Mouse (Mus musculus) cerebellum, adult 9-11 months (tissue): Measurements from ENCODE around the gene 2010003K11Rik.
A peak's percentile ranks its signal among the peaks of the same experiment; 100 is the strongest.

ENCODE experiments used
- DNase-seq: peaks from one replicate; pipeline ENCODE4 v3.0.0; 2022

The 2010003K11Rik gene

DNA sequence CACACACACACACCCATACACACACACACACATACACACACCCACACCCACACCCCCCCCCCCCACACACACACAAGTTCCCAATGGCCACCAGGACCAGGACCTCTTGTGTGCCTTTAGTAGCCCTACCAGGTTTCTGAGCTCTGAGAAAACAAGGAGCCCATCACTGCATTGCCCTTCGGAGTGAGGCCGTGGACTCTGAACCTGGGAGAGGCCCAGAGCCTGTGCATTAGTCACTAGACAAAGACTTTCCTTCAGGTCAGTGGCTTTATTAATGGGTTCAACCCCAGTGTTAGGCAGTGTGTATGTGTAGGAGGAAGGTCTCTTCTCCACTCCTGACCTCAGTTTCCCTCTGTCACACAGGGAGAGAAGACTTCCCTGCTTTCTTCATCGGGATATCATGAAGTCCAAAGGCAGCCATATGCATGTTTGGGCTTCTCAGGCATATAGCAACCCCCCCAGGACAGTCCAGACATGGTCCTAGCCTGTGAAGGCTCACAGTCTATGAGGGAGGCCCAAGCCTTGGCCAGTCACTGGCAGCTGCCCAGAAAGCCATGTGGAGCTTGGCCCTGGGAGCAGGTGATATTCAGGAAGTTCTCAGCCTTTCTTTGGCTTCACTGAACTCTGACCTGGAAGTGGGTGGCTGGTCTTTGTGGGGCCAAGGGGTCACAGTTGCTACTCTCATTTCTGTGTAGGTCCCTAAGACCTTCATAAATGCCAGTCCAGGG, 1.7 kb downstream of the 2010003K11Rik start:
- peak; percentile 70 for DNase-seq

DNA sequence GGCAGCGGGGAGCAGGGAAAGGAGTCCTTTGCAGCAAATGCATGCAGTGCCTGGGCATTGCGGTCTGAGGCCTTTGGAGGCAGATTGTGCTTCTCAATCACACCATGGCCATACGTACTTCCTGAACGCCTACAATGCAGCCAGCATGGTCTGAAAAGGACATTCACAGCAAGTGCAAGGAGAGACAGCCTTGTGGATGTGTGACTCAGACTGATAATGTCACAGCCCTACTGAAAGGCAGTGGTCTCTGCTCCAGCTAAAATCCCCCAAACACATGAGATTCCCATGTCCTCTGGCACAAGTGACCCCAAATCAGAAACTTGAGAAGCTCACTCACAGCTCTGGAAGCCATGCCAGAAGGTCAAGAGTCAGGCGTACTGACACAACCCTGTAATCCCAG, 2.6 kb downstream of the 2010003K11Rik start:
- no peak for DNase-seq

DNA sequence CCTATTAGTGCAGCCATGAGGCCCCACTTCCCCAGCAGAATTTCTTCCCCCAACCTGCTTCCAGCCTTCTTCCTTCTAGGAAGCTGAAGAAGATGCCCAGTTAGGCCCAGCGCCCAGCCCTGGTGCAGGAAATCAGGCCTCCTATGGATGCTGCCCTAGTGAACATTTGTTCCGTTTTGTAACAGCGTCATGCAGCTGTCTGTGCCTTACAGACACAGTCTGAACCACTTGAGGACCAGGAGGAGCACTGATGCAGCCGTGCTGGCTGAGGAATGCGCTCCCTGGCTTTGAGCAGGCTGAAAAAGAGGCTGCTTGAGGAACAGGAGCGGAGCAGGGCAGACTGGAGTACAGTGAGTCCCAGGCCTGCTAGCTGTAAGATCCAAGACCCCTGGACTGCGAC, 3.7 kb downstream of the 2010003K11Rik start:
- DNase-seq, result peak; percentile 53

DNA sequence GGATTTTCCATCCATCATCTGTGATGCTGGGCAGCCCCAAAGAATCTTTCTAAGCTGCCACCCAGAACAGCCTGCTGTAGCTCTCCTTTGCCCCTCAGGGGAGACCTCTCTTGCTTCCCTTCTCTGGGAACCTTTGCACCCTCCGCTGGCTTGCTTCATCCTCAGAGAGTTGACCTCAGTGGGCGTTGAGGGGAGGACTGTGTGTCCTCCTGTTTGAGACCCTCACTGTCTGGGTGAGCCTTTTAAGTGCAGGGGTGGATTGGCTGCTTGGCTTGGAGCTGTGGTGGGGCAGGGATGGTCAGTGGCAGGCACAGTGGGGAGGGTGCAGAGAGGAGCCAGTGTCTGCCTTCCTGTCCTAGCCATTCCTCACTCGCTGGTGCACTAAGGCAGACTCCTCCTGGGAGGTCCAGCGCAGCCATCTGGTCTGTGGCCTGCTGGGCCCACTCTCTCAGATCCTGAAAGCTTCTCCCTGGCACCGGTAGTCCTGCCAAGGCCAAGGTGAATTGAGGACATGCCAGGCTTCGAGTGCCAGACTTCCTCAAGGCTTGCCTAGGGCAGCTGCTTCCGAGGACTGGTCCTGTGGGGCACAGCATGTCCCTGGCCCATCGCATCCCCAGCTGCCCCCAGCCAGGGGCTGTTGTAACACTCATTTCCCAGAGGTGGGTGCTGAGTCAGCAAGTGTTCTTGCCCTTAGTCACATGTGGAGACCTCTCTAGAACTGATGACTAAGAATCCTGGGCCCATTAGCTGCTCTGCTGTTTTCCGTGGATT, 5.7 kb downstream of the 2010003K11Rik start:
- DNase-seq, result peak; percentile 99

DNA sequence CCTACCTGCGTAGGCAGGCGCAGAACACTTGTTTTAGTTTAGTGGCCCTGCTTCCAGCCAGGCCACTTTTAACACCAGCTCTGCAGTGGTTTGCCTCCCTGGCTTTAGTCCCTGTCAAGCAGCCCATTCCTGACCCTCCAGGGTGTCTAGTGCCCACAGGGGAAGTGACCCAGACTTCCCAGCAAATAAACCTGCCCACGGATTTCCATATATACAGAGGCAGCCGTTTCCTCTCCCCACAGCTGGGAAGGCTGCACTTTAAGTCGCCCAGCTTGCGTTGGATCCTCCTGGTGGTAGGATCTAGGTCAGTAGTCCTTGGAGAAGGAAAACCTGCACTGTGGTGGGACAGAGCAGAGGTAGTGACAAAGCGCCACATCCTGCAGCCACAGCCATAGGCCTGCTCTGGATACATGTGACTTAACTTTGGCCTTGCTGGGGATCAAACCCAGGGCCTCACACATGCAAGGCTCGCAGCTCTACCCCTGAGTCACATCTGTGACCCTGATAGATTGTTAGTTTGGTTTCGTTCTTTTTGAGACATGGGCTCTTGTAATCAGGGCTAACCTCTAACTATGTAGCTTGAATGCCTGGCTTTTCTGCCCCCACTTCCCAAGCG, 7.2 kb downstream of the 2010003K11Rik start:
- no peak for DNase-seq

DNA sequence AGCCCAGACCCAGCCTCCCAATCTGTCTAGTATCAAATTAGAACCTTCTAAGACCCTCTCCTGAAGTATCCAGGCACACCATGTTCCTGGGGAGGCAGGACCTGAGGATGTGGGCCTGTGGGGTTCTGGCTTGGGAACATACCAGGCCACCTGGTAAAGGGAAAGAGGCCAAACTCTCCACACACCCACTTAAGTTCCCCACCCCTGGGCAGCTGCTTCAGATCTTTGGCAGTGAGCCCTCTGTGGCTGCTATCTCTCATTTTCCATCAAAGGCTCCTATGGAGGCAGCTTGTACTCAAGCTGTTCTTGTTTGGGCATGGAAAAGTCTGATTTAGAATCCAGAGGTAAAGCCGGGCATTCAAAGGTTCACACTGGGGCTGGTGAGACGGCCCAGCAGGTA, 10.5 kb downstream of the 2010003K11Rik start:
- DNase-seq, result no peak

DNA sequence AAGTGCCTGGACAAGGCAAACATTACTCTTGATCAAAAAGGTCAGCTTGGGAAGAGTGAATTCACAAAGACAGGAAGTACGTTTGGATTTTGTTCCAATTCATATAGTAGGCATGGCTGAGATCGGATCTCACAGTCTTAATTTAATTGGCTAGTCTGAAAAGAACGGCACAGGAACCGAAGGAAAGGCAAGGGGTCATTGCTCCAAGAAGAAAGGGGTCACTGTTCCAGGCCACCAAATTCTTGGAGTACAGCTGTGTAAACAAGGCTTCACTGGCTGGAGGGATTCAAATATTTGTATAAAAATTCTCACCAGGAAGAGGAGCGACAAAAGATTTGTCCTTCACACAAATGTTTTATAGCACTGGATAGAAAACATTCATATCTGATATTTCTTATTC, 13.4 kb downstream of the 2010003K11Rik start:
- no peak for DNase-seq

DNA sequence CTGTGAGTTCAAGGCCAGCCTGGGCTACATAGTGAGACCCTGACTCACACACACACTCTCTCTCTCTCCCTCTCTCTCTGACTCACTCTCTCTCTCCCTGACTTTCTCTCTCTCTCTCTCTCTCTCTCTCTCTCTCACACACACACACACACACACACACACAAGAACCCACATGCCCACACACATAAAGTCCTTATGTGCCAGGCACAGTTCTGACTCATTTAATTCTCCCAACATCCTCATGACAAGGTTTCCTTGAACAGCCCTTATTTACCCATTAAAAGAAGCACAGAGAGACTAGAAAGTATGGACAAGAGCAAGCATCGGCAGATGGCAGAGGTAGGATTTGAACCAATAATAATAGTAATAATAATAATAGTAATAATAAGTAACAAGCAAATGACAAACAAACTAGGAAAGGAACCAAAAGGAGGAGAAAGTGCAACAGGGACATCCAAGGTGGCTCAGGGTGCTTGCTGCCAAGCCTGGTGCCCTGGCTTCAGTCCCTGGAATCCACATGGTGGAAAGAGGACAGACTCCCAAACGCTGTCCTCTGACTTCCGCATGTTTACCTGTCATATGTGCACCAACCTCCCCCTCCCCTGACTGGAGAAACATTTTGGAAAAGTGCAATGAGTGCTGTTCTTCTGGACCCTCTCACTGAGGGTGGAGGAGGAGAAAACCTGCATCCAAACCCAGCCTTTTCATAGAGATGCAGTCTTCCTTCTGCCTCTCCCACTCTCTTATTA, 16.1 kb downstream of the 2010003K11Rik start:
- peak; percentile 74 for DNase-seq

DNA sequence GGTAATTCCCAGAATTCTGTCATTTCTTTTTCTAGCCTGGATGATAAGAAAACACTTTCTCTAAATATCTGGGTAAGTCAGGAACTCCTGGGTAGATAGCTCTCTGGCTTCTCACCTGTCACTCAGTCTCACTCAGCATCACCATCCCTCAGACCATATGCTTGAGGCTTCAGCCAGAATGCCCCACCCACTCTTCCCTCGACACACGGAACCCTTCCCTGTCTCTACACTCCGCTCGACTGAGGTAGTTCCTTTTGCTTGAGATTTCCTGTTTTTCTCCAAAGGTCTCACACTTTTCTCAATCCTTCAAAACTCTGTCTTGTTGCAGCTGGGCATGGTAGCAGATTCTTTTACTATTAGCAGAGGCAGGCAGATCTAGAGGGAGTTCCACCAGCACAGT, 17.1 kb downstream of the 2010003K11Rik start:
- peak; percentile 75 for DNase-seq

DNA sequence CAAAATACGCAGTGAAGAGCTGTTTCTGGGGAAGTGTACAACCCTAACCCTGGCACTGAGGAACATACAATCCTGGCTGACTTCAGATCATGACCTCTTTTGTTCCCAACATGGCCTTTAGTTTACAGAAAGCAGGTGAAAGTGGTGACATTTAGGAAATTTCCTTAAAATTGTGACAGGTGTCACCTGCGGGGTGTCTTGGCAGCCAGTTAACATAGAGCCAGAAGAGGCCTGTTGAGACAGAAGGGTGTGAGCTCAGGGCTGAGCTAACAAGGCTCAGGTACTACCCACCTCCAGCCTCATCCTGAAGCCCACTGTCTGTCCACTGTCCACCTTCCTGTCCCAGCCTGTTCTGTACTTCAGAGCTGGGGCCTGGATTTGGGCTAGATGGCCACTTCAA, 18.3 kb downstream of the 2010003K11Rik start:
- DNase-seq, result peak; percentile 86

DNA sequence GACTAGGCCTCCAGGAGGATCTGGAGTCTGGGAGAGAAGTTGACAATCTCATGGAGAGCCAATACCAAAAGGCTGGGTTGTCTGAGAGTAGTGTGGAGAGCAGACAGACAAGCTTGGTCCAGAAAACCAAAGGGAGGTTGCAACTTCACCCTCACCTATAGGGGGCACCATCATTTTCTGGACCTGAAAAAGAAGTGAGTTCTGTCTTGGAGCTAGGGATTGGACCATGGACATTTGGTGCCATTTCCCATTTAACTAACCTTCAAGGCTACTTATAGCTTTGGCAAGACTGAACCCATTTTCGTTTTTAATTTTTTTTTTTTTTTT, 20.2 kb downstream of the 2010003K11Rik start:
- no peak for DNase-seq

DNA sequence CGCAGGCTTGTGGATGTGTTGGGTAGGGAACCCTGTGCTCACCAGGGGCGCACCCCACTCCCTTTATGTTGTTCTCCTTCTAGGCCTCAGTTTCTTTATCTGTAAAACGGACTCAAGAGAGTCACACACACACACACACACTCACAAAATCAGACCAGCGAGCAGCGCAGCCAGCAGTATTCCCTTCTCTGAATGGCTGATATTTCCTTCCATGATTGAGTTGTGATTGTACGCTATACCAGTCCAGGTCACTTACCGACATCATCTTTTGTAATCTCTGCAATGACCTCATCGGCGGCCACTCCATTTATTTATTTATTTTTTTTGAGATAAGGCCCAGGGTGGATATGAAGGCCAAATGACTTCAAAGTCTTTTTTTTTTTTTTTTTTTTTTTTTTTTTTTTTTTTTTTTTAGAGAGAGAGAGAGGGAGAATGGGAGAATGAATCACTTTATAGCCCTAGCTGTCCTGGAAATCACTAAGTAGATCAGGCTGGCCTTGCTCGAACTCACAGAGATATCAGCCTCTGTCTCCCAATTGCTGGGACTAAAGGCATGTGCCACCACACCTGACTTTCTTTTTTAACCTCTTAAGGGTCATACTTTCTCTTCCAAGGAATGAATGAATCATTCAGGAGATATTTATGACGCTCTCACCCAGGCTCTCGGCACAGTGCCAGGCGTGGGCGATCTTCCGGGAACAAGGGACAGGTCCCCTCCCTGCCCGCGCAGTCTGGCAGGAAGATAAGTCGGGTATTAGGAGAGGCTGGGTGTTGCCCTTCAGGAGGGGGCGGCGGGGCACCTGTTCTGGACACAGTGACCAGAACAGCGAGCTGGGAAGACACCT, 20.8 kb downstream of the 2010003K11Rik start, which contains the start of gene Syt12:
TSS of gene Syt12 (minus strand) at position 103 of the 845 bp plus-strand sequence.
- peak; percentile 91 for DNase-seq

DNA sequence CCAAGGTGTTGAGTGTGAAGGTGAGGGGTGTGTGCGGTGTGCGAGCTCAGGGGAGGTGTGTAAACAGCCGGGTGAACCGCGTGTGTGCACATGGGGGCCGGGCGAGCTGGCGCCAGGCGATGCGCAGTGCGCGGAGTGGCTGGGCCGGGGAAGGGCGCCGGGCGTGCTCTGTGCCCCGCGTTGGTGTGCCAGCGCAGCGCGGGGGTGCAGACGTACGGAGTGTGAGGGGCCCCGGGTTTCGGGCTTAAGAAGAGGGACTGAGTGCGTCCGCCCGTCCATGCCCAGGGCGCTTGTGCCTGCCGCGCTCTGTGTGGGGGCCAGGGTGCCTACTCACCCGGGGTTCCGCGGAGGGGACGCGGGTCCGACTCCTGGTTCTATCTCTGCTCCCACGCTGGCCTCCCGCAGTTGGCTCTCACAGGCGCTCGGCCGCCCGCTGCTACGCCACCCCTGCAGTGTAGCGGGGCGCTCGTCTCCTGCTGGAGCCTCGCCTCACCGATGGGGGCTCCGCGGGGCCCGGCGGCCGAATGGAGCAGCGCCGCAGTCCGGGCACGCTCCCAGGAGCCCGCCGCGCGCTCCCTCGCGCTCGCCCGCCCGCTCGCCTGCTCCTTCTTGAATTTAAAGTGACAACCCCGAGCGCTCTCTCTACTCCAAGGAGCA, 21.7 kb downstream of the 2010003K11Rik start:
- DNase-seq, result peak; percentile 84

DNA sequence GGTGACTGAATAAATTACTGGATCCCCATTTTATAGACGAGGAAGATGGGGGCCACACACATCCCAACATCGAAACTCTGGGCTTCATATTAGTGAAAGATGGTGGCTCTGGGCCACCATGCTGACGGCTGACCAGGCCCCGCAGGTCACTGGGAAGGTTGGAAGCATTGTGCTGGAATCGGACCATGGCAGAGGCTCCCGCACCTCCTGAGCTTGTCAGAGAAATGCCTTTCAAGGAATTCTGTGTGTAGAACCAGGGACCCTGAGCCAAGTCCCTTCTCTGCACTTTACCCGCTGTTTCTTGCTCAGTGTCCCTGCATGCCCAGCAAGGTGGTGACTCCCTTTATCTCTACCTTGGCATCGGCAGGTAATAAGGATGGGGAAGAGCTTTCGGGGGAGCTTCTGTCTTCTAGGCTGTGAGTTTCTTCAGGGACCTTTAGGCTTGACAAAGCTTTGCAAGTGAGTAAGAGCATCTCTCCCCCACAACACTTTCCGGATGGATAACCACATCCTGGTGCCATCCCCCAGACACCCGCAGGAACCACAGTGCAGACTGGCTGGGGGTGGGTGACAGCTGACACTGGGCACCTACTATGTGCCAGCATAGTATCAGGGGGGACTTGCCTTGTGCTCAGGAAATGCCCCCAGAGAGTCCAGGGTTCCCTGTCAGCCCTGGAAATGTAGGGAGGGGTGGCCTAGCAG, 23.0 kb downstream of the 2010003K11Rik start:
- DNase-seq, result peak; percentile 67

DNA sequence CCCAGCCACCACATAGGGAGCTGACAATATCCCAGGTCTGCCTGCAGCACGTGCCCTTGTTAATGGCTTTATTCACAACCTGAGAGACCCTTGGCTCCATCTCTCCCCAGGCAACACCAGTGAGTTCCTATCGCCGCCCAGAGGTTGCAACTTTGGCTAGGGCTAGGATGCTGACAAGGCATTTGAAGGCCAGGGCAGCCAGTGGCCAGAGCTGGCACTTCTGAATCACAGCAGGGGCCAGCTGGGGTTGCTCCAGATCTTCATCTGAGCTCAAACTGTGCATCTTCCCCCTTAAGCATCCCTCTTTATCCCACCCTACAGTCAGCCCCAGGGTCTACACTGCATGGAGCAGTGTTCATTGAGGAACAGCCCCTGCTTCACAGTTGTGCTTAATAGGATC, 23.6 kb downstream of the 2010003K11Rik start:
- DNase-seq, result peak; percentile 58

DNA sequence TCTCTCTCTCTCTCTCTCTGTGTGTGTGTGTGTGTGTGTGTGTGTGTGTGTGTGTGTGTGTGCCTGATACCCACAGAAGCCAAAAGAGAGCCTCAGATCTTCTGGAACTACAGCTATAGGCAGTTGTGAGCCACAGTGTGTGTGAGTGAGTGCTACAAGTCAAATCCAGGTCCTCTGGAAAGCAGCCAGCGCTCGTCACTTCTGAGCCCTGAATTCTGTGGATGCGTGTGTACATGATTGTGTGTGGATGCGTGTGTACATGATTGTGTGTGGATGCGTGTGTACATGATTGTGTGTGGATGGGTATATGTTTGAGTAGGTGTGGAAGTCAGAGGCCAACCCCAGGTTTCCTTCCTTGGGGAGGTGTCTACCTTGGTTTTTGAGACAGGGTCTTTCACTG, 24.8 kb downstream of the 2010003K11Rik start:
- DNase-seq, result no peak

DNA sequence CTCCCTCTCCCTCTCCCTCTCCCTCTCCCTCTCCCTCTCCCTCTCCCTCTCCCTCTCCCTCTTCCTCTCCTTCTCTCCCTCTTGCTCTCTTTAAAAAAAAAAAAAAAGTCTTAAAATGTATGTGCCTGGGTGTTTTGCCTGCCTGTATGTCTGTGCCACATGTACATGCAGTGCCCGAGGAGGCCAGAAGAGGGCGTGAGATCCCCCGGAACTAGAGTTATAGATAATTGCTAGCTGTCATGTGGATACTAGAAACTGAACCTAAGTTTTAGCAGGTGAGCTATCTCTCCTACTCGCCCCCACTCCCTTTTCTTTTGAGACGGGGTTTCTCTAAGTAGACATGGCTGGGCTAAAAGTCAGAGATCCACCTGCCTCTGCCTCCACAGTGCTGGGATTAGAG, 30.0 kb downstream of the 2010003K11Rik start:
- DNase-seq, result no peak

DNA sequence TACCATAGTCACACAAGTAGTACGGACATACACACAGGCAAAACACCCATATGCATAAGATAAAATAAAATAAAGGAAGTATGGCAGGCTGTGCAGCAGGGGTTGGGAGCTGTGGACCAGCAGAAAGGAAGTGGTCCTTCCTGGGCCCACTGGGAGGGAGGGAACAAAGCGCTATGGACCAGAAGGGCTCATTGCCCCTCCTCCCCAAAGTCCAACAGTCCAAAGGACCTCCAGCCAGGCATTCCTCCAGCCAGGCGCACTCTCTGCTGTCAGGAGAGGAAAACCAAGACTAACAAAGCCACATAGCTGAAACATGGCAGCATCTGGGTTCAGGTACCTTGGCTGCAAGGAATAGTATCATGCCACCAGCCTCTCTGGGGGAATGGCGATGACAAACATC, 33.7 kb downstream of the 2010003K11Rik start:
- no peak for DNase-seq

DNA sequence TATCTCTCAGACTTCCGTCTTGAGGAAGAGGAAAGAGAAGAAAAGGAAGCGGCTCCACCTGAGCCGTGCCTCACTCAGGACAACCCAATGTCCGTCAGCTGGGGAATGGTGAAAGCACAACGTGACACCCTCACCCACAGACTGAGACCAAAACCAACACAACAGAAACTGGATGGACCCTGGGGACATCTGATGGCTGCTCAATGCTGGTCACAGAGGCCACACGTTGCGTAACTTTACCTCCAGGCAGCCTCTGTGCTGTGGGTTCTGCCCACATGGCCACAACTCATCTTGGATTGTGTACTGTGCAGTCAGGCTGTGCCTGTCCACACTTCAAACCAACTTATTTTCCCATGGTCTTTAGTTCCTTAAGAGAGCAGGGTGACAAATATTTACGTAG, 36.4 kb downstream of the 2010003K11Rik start:
- DNase-seq, result no peak

DNA sequence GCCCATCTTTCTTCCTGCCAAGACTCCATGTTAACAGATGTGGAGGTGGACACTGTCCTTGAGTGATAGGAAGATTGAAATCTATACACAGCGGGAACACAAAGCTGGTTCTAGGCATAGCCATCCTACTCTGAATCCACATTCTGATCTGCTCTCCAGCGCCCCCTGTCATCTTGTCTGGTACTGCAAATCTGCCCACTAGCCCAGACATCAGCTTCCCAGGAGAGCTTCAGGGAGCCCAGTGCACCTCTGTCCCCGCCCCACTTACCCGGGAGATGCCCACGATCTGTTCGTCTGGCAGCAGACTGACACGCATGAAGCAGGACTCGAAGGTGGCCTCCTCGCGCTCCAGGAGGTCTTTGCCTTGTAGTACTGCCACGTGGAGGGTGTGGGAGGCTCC, 42.2 kb downstream of the 2010003K11Rik start:
- DNase-seq, result peak; percentile 66
